Mouse (Mus musculus) forebrain, embryonic 10.5 days (tissue): Measurements from ENCODE around the gene Clk4. TPM values are rescaled to one million over a fixed set of nuclear protein-coding genes. Genes with fewer than 3 reads are reported as not detected.

ENCODE experiments used
- DNase-seq: peaks from one replicate; pipeline ENCODE4 v3.0.0-alpha.2; 2017; ENCODE audit warnings: low spot score; ENCODE audit errors: extremely low spot score
- H3K27ac ChIP-seq: fragments of 300-500 bp; sonication (generic); 2 replicates; pipeline ENCODE4 v1.5.1; 2016; ENCODE audit warnings: mild to moderate bottlenecking
- H3K27me3 ChIP-seq: fragments of 300-500 bp; sonication (generic); 2 replicates; pipeline ENCODE4 v1.6.1; 2016; ENCODE audit warnings: mild to moderate bottlenecking; ENCODE audit not compliant: poor library complexity, severe bottlenecking
- H3K36me3 ChIP-seq: fragments of 300-500 bp; sonication (generic); replicated peaks from 2 replicates; pipeline ENCODE4 v1.6.1; 2016; ENCODE audit warnings: mild to moderate bottlenecking, moderate library complexity
- H3K4me1 ChIP-seq: fragments of 300-500 bp; sonication (generic); 2 replicates; pipeline ENCODE4 v1.6.1; 2016
- H3K4me3 ChIP-seq: fragments of 300-500 bp; sonication (generic); 2 replicates; pipeline ENCODE4 v1.5.1; 2016; ENCODE audit warnings: mild to moderate bottlenecking, moderate library complexity
- H3K9me3 ChIP-seq: fragments of 300-500 bp; sonication (generic); 2 replicates; pipeline ENCODE4 v1.6.1; 2016; ENCODE audit warnings: mild to moderate bottlenecking, moderate library complexity
- WGBS: fragments of 180-500 bp; shearing (Covaris S2); methylation state at CpG from one replicate; pipeline ENCODE4 v1.1.7; 2016; 5-methylcytosine and 5-hydroxymethylcytosine counted together
- polyA plus RNA-seq: library from polyadenylated mRNA; unstranded; fragments of >200 nt; fragmentation: Nextera tagmentation; extraction: Ambion mirVana; gene quantifications from 2 replicates; pipeline ENCODE4 v1.2.1, GENCODE M21; 2016

Gene Clk4
- 106 and 109 TPM in 2 replicates for polyA plus RNA-seq

DNA sequence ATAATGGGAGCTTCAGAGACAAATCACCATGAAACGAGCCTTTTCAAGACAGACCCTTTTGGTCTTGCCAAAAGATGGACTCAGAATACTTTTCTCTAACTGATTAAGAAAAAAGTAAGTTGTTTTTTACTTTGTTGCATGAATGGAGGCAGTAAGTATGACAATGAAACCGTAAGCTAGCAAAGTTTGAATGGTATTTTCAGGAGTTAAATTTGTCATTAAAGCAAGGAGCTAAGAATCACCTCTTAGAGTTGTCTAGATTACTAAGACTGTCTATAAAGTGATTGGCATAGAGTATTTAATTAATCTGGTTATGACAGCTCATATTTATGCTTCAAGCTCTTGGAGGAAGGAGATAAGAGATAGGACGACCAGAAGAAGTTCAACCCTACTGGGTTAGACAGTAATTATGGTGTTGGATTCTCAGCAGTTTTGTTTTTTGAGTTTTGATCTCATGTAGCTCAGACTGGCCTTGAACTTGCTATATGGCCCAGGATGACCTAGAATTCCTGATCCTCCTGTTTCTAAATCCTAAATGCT lies at the start of gene Clk4:
TSS of gene Clk4 (plus strand) at position 51 of the 540 bp plus-strand sequence.
- Histone ChIP-seq H3K36me3 (peaks cover 4% of the 10 kb centered on the region), H3K4me1 (peaks cover 33% of the 10 kb centered on the region), H3K27ac (peak within 1 kb of the TSS; percentile 99), H3K9me3 (no peaks in the 10 kb centered on the region), H3K4me3 (peak within 1 kb of the TSS; percentile 80), H3K27me3 (no peaks in the 10 kb centered on the region)
- DNase-seq = no peak
- WGBS = 87% methylated on average over 3 of the region's 3 CpGs

DNA sequence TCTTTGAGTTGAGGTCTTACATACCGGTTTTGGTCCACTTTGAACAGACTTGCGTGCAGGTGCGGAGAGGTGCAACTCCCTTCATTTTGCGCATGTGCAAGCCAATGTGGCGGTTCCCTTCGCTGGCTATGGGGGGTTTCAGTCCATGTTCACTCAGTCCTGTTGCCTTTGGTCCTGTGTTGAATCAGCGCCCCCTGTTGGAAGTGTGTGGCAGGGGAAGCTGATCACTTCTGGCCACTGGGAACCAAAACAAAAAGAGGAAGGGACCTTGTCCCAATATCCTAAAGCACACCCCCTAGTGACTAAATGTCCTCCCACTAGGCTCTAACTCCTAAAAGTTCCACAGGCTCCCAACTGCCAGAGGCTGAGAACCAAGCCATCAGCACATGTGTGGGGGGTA lies 47.5 kb upstream of the Clk4 start:
- Histone ChIP-seq H3K36me3 (no peaks in the 10 kb centered on the region), H3K27me3 (no peaks in the 10 kb centered on the region), H3K9me3 (no peaks in the 10 kb centered on the region), H3K4me3 (no peak overlapping the region), H3K4me1 (no peaks in the 10 kb centered on the region), H3K27ac (no peak overlapping the region)
- no peak for DNase-seq
- 85% methylated on average over 7 of the region's 7 CpGs for WGBS

DNA sequence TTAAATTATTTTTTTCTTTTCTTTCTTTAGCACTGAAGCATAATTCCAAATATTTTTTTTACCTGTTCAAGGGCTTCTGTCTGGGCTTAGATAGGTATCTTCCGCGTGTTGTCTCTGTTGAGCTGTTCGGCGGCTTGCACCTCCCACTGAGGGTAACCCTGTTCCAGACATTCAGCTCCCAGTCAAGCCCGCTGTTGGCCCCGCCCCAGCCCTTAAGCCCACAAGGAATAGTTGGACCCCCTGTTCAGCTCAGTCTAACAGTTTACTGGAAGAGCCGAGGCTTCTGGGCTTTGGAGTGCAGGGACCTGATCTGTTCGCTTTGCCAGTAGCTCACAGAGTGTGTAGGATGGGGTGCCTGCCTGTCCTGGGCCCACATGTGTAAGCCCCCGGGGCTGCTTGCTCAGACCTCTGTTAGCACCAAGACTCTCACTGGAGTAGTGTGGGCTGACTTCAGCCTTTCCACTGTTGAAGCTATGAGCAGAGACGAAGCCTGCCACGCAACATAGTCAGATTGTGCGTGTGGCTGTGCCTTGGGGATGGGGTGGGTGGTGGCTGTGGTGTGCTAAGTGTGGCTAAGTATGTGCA lies 42.0 kb upstream of the Clk4 start:
- DNase-seq = no peak
- H3K36me3 ChIP-seq = no peaks in the 10 kb centered on the region
- no peaks in the 10 kb centered on the region for H3K4me1 ChIP-seq
- H3K27ac ChIP-seq = no peak overlapping the region
- no peaks in the 10 kb centered on the region for H3K27me3 ChIP-seq
- H3K4me3 ChIP-seq = no peak overlapping the region
- H3K9me3 ChIP-seq = no peaks in the 10 kb centered on the region
- 85% methylated on average over 12 of the region's 12 CpGs for WGBS

DNA sequence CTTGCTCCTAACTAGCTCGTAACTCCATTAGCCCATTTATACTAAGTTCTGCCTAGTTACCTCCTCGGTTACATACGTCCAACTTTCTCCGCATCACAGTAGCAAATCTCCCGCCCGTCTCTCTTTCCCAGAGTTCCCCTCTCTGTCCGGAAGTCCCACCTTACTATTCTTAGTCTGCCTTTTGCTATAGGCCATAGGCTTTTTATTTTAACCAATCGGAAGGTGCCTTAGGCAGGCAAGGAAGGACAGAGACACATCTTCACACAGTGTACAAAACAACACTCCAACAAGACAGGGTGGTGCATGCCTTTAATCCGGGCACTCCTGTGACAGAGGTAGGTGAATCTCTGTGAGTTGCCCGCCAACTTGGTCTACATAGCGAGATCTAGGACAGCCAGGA lies 41.2 kb upstream of the Clk4 start, which contains the start of gene Gm12569:
TSS of gene Gm12569 (plus strand) at position 166 of the 400 bp plus-strand sequence.
- no peak for DNase-seq
- Histone ChIP-seq H3K9me3 (no peaks in the 10 kb centered on the region), H3K27me3 (no peaks in the 10 kb centered on the region), H3K4me1 (no peaks in the 10 kb centered on the region), H3K36me3 (no peaks in the 10 kb centered on the region), H3K27ac (no peak within 1 kb of the TSS), H3K4me3 (no peak within 1 kb of the TSS)
- WGBS = 94% methylated on average over 11 of the region's 11 CpGs

DNA sequence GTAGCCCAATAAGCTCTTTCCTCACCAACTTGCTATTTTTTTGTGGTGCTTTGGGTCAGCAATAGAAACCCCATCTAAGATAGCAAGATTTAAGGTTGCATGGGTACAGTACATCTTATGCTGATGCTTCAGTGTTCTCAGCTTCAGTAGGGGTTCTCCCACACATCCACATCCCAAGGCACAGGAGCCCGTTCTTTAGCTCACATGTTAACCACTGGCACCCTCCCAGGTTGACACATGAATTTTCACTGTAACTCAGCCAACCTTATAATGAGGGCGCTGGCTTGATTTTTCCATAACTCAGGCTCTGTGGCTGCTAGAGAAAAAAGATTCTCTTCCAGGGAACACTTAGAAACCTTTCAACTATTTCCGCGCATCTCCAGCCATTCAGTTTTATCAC lies 34.4 kb upstream of the Clk4 start:
- Histone ChIP-seq H3K4me3 (no peak overlapping the region), H3K27me3 (no peaks in the 10 kb centered on the region), H3K4me1 (no peaks in the 10 kb centered on the region), H3K36me3 (no peaks in the 10 kb centered on the region), H3K27ac (no peak overlapping the region), H3K9me3 (no peaks in the 10 kb centered on the region)
- WGBS = 92% methylated on average over 4 of the region's 4 CpGs
- no peak for DNase-seq

DNA sequence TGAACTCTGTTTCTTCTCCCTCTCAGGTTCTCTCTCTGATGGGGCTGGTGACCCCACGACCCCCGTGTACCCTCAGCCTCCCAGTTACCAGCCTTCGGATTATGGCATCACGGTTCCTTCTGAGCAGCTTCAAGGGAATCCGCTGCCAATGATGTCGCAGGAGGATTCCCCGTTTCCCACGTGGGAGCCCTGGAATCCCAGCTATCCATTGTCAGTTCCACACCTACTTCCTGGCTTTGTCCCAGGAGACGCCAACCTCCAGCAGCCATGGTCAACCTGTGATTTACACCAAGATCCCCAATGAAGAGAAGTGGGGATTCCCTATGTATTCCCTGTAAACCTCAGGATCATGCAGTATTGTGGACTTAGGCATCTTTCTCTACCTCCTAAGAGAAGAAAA lies 26.9 kb upstream of the Clk4 start:
- H3K27me3 ChIP-seq = no peaks in the 10 kb centered on the region
- H3K27ac ChIP-seq = no peak overlapping the region
- DNase-seq = no peak
- WGBS = 86% methylated on average over 9 of the region's 9 CpGs
- no peak overlapping the region for H3K4me3 ChIP-seq
- no peaks in the 10 kb centered on the region for H3K9me3 ChIP-seq
- no peaks in the 10 kb centered on the region for H3K36me3 ChIP-seq
- H3K4me1 ChIP-seq = no peaks in the 10 kb centered on the region

DNA sequence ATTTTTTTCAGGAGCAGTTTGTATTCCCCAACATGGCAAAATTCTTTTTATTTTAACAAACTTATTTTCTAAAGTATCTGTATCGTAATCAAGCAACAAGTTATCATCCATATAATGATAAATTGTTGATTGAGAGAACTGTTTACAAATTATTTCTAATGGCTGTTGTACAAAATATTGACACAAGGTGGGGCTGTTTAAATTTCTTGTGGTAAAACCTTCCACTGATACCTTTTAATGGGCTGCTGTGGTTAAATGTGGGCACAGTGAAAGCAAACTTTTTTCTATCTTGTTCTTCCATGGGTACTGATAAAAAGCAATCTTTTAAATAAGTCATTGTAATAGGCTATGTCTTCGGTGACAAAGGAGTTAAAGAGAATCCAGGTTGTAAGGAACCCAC lies 18.6 kb upstream of the Clk4 start:
- 84% methylated on average over 2 of the region's 2 CpGs for WGBS
- Histone ChIP-seq H3K4me1 (no peaks in the 10 kb centered on the region), H3K36me3 (no peaks in the 10 kb centered on the region), H3K4me3 (no peak overlapping the region), H3K27me3 (no peaks in the 10 kb centered on the region), H3K9me3 (no peaks in the 10 kb centered on the region), H3K27ac (no peak overlapping the region)
- no peak for DNase-seq

DNA sequence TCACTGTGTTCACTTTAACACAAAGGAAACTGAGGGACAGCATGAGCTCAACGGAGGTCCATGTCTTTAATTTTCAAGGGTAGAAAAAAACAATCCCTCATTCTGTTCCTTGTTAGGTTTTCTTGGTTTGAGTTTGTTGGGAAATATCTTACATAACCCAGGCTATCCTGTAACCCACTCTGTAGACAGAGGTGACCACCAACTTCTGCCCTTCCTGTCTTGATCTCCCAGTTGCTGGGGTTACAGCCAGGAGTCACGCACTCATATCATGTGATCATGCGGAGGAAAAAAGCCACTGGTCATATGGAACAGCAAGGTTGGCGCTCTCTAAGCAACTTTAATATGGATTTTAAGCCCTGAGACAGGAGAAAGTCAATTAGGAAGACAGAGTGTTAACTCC lies 4.5 kb upstream of the Clk4 start:
- no peak overlapping the region for H3K4me3 ChIP-seq
- no peak for DNase-seq
- no peaks in the 10 kb centered on the region for H3K9me3 ChIP-seq
- no peak overlapping the region for H3K27ac ChIP-seq
- H3K27me3 ChIP-seq = no peaks in the 10 kb centered on the region
- peaks cover under 1% of the 10 kb centered on the region; the same call in 1 of the 2 replicates for H3K4me1 ChIP-seq
- 85% methylated on average over 4 of the region's 4 CpGs for WGBS
- H3K36me3 ChIP-seq = no peaks in the 10 kb centered on the region

DNA sequence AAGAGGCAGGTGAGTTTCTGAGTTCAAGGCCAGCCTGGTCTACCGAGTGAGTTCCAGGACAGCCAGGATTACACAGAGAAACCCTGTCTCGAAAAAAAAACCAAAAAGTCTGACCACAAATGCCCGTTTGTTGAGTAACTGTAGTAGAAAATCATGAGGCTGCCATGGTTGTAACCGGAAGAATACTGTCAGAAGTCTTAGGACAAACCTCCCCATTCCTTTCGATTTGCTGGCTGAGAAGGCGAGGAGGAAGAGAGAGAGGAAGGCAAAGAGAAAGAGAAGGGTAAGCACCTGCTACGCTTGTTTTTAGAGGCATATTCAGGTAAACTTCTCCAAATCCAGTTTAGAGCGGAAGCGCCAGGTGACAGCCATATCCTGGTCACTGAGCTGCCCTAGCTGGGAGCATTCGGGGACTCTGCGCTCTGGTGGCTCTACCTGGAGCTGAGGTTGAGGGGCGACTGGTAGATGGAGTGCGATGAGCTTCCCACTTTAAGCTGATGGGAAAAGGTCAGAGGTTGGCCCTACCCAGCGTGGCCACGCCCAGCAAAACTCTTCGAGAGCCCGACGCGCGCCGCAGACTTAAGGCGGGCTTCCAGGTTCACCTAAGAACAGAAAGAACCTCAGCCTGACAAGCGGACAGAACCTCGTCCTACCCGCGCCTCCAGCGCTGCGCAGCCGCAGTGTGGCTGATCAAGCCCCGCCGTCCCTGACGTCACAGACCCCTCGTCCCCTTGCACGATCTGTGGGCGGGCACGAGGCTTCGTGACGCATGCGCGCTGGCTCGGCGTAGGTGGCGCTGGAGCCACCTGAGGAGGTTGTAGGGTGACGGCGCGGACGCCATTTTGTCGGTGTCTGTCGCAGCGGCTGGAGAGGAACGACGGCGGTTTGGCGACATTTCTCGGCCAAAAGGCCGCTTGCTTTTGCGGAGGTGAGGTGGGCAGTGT lies 1.1 kb downstream of the Clk4 start, which contains the start of gene BC049762:
TSS of gene BC049762 (minus strand) at position 705 of the 944 bp plus-strand sequence.
- H3K27me3 ChIP-seq = no peaks in the 10 kb centered on the region
- H3K27ac ChIP-seq = peak within 1 kb of the TSS; percentile 99
- DNase-seq = peak; percentile 98
- WGBS = 10% methylated on average over 57 of the region's 57 CpGs
- peaks cover 33% of the 10 kb centered on the region for H3K4me1 ChIP-seq
- H3K9me3 ChIP-seq = no peaks in the 10 kb centered on the region
- H3K36me3 ChIP-seq = peaks cover 13% of the 10 kb centered on the region
- H3K4me3 ChIP-seq = peak within 1 kb of the TSS; percentile 80

DNA sequence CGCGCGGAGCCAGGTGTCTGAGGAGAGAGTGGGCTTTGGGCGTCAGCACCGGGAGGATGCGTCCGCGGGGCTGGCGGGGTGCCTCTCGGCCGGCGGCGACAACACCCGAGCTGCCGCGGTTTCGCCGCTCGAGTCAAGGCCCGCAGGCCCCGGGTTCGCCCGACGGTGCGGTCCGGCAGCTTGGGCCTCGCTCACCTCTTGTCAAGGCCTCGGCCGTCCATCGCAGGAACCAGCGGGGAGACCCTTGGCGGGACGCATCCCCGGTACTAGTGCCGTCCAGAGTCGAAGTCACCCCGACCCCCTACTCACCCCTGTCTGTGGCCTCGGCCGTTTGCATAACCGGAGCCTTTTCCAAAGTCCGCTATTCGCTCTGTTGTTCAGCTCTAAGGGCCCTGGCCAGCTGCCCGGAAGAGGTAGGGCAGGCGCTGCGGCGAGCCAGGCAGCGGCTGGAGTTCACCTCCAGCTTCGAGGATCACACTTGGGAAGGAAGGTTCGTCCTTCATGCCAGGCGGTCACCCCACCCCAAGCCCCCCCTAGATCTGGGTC lies 1.8 kb downstream of the Clk4 start:
- H3K36me3 ChIP-seq = peaks cover 20% of the 10 kb centered on the region
- no peaks in the 10 kb centered on the region for H3K9me3 ChIP-seq
- H3K27ac ChIP-seq = peak overlapping the region; percentile 99
- DNase-seq = no peak
- H3K4me1 ChIP-seq = peaks cover 33% of the 10 kb centered on the region
- H3K4me3 ChIP-seq = peak overlapping the region; percentile 80
- under 1% methylated on average over 50 of the region's 50 CpGs for WGBS
- H3K27me3 ChIP-seq = no peaks in the 10 kb centered on the region

DNA sequence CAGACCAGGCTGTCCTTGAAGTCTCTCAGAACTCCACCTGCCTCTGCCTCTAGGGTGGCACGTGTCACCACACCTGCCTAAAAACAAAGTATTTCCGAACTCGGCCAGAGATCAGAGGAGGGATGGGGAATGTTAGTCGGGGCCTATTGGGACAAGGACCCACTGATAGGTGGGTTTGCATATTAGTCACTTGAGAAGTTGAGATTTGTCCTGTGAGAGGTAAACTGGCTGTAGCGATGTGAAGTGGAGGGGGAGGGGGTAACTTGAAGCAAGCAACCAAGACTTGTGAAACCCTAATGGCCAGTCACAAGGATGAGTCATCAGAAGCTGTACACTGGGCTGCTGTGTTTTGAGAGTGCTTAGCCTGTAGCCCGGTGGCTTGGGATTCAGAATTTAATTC lies 2.8 kb downstream of the Clk4 start:
- H3K27me3 ChIP-seq = no peaks in the 10 kb centered on the region
- H3K4me1 ChIP-seq = peaks cover 33% of the 10 kb centered on the region
- H3K9me3 ChIP-seq = no peaks in the 10 kb centered on the region
- 42% methylated on average over 6 of the region's 6 CpGs for WGBS
- peak overlapping the region; percentile 80 for H3K4me3 ChIP-seq
- H3K36me3 ChIP-seq = peaks cover 30% of the 10 kb centered on the region
- H3K27ac ChIP-seq = peak overlapping the region; percentile 99
- peak; percentile 15 for DNase-seq

DNA sequence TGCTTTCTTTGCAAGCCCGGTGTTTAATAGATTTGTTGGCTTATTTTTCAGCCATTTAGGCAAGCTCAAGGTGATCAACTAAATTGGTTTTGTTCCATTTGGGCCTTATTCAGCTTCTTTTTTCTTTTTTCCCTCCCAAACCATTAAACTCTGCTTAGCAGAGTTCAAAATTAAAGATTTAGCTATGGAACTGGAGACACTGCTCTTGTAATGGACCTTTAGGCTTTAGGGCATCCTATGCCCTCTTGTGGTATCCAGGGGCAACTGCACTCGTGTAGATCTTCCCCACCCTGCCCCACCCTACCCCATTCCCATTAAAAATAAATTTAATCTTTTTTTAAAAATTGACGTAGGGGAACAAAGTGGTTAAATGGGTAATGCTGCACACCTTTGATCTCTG lies 3.8 kb downstream of the Clk4 start:
- Histone ChIP-seq H3K27ac (no peak overlapping the region), H3K4me3 (peak overlapping the region; percentile 80), H3K36me3 (peaks cover 39% of the 10 kb centered on the region), H3K9me3 (no peaks in the 10 kb centered on the region), H3K27me3 (no peaks in the 10 kb centered on the region), H3K4me1 (peaks cover 33% of the 10 kb centered on the region)
- 58% methylated on average over 3 of the region's 3 CpGs for WGBS
- DNase-seq = no peak
